Mouse (Mus musculus): ENCODE measurements around the gene Wdr60. TPM values are rescaled to one million over a fixed set of nuclear protein-coding genes. Genes with fewer than 3 reads are reported as not detected.

Wdr60 gene
- polyA plus RNA-seq, 1 experiment, result 5.9 TPM

DNA sequence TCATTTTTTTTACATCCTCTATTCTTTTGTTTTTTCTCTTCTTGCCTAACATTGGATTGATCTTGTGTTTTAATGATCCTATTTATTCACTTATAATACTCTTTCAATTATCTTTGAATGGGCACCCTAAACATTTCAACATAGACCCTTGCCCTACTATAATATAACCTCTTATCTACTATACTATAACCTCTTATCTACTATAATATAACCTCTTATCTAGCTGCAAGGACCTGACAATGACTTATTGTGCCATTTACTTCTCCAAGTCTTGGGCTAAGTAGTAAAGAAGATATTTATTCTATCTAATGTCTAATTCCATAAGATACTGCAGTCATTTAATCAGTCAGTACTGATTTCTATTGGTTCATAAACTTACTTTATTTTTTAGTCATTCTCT lies 24.5 kb downstream of the Wdr60 start:
- 0 out of 2 replicates have a peak, but pooled peaks cover 1% of the 10 kb centered on the region for H3K36me3 ChIP-seq (ENCODE audit: control insufficient read depth, insufficient read depth, low read length)
- no peak overlapping the region for H3K4me3 ChIP-seq (ENCODE audit: insufficient read depth, low read depth, low read length)
- DNase-seq, result no peak
- H3K4me1 ChIP-seq (ENCODE audit: control insufficient read depth, insufficient read depth, low read length), result no peaks in the 10 kb centered on the region
- no peak for TF ChIP-seq CTCF (conservative IDR thresholded peaks at IDR 0.05; ENCODE audit: insufficient read depth, insufficient read length, low read depth, low read length)
- no peak for TF ChIP-seq POLR2A (IDR thresholded peaks at IDR 0.05; ENCODE audit: low read depth, low read length)
- H3K27me3 ChIP-seq (replicated peaks; ENCODE audit: control insufficient read depth, insufficient read depth, low read length), result no peaks in the 10 kb centered on the region
- no peak overlapping the region for H3K27ac ChIP-seq (ENCODE audit: insufficient read depth, low read depth, low read length)

DNA sequence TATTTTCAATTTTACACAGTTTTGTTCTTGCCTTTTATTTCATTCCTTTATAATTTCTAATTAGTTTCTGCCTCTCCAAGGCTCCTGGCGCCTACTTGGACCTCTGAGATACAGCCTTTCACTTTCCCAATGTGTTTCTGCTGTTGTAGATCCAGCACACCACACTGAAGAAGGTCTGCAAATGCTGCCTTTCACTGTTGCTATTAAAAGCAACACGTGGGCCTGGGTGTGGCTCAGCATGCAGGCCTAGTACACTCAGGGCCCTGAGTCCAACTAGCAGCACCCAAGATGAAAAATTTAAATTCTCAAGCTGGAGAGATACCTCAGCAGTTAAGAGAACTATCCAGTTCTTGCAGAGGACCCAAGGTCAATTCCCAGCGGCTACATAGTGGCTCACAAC lies 26.2 kb downstream of the Wdr60 start:
- WGBS, result 85% methylated on average over 3 of the region's 3 CpGs

GRCm38 (mm10) chr12:116235356-116235755 lies 27.5 kb downstream of the Wdr60 start:
- H3K4me3 ChIP-seq (ENCODE audit: insufficient read depth, low read depth, low read length), result no peak overlapping the region
- H3K27me3 ChIP-seq (replicated peaks; ENCODE audit: control insufficient read depth, insufficient read depth, low read length), result no peaks in the 10 kb centered on the region
- 0 out of 2 replicates have a peak, but pooled peaks cover 1% of the 10 kb centered on the region for H3K36me3 ChIP-seq (ENCODE audit: control insufficient read depth, insufficient read depth, low read length)
- H3K4me1 ChIP-seq (ENCODE audit: control insufficient read depth, insufficient read depth, low read length), result peaks cover 3% of the 10 kb centered on the region; the same call in 1 of the 2 replicates
- TF ChIP-seq POLR2A (IDR thresholded peaks at IDR 0.05; ENCODE audit: low read depth, low read length) (no peak), CTCF (conservative IDR thresholded peaks at IDR 0.05; ENCODE audit: insufficient read depth, insufficient read length, low read depth, low read length) (0 out of 2 replicates have a peak, but pooled peaks have one; percentile 21)
- WGBS, result 70% methylated on average over 4 of the region's 4 CpGs
- peak; percentile 17 for DNase-seq
- H3K27ac ChIP-seq (ENCODE audit: insufficient read depth, low read depth, low read length), result no peak overlapping the region

More for the DNA sequence above, 26.2 kb downstream of the Wdr60 start:
- Histone ChIP-seq H3K4me3 (ENCODE audit: insufficient read depth, low read depth, low read length) (no peak overlapping the region), H3K36me3 (ENCODE audit: control insufficient read depth, insufficient read depth, low read length) (0 out of 2 replicates have a peak, but pooled peaks cover 1% of the 10 kb centered on the region), H3K27me3 (replicated peaks; ENCODE audit: control insufficient read depth, insufficient read depth, low read length) (no peaks in the 10 kb centered on the region), H3K27ac (ENCODE audit: insufficient read depth, low read depth, low read length) (no peak overlapping the region), H3K4me1 (ENCODE audit: control insufficient read depth, insufficient read depth, low read length) (peaks cover 2% of the 10 kb centered on the region; the same call in 1 of the 2 replicates)
- TF ChIP-seq POLR2A (IDR thresholded peaks at IDR 0.05; ENCODE audit: low read depth, low read length) (no peak), CTCF (conservative IDR thresholded peaks at IDR 0.05; ENCODE audit: insufficient read depth, insufficient read length, low read depth, low read length) (no peak)
- DNase-seq, result no peak

GRCm38 (mm10) chr12:116232061-116232460 lies 30.8 kb downstream of the Wdr60 start:
- H3K4me3 ChIP-seq (ENCODE audit: insufficient read depth, low read depth, low read length), result no peak overlapping the region
- TF ChIP-seq CTCF (conservative IDR thresholded peaks at IDR 0.05; ENCODE audit: insufficient read depth, insufficient read length, low read depth, low read length) (no peak), POLR2A (IDR thresholded peaks at IDR 0.05; ENCODE audit: low read depth, low read length) (no peak)
- H3K36me3 ChIP-seq (ENCODE audit: control insufficient read depth, insufficient read depth, low read length), result no peaks in the 10 kb centered on the region
- 0 out of 2 replicates have a peak overlapping the region, but pooled peaks have one; percentile 61 for H3K27ac ChIP-seq (ENCODE audit: insufficient read depth, low read depth, low read length)
- H3K4me1 ChIP-seq (ENCODE audit: control insufficient read depth, insufficient read depth, low read length), result peaks cover 3% of the 10 kb centered on the region; the same call in 1 of the 2 replicates
- H3K27me3 ChIP-seq (replicated peaks; ENCODE audit: control insufficient read depth, insufficient read depth, low read length), result no peaks in the 10 kb centered on the region
- 80% methylated on average over 1 of the region's 1 CpGs for WGBS
- DNase-seq, result no peak

GRCm38 (mm10) chr12:116231612-116232011 lies 31.2 kb downstream of the Wdr60 start:
- Histone ChIP-seq H3K27ac (ENCODE audit: insufficient read depth, low read depth, low read length) (peak overlapping the region; percentile 61; the same call in 1 of the 2 replicates), H3K27me3 (replicated peaks; ENCODE audit: control insufficient read depth, insufficient read depth, low read length) (no peaks in the 10 kb centered on the region), H3K4me1 (ENCODE audit: control insufficient read depth, insufficient read depth, low read length) (peaks cover 3% of the 10 kb centered on the region; the same call in 1 of the 2 replicates), H3K36me3 (ENCODE audit: control insufficient read depth, insufficient read depth, low read length) (no peaks in the 10 kb centered on the region), H3K4me3 (ENCODE audit: insufficient read depth, low read depth, low read length) (peak overlapping the region; percentile 15; the same call in 1 of the 2 replicates)
- TF ChIP-seq CTCF (conservative IDR thresholded peaks at IDR 0.05; ENCODE audit: insufficient read depth, insufficient read length, low read depth, low read length), result no peak
- TF ChIP-seq POLR2A (IDR thresholded peaks at IDR 0.05; ENCODE audit: low read depth, low read length), result no peak
- peak; percentile 95 for DNase-seq
- WGBS, result 13% methylated on average over 12 of the region's 12 CpGs

DNA sequence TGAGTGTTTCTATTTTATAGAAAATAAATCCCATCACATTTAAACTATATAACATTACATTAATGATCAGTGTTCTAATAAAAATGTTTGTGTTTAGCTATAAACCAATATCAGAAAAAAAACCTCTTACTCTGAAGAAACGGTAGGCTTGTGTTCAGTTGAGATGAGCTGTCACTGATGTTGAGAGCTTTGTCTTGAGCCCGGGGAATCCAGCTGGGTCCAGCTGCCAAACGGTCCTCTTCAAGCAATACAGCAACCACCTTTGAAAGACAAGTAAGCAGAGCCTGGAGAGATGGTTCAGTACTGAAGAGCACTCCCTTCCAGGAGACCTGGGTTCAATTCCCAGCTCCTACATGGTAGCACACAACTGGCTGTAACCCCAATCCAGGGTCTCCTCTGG lies 33.4 kb downstream of the Wdr60 start:
- H3K36me3 ChIP-seq (ENCODE audit: control insufficient read depth, insufficient read depth, low read length), result no peaks in the 10 kb centered on the region; the same call in 1 of the 2 replicates
- H3K27me3 ChIP-seq (replicated peaks; ENCODE audit: control insufficient read depth, insufficient read depth, low read length), result no peaks in the 10 kb centered on the region
- no peak for DNase-seq
- WGBS, result 80% methylated on average over 3 of the region's 3 CpGs
- H3K4me1 ChIP-seq (ENCODE audit: control insufficient read depth, insufficient read depth, low read length), result peaks cover 3% of the 10 kb centered on the region; the same call in 1 of the 2 replicates
- H3K4me3 ChIP-seq (ENCODE audit: insufficient read depth, low read depth, low read length), result no peak overlapping the region
- no peak overlapping the region for H3K27ac ChIP-seq (ENCODE audit: insufficient read depth, low read depth, low read length)
- TF ChIP-seq POLR2A (IDR thresholded peaks at IDR 0.05; ENCODE audit: low read depth, low read length) (no peak), CTCF (conservative IDR thresholded peaks at IDR 0.05; ENCODE audit: insufficient read depth, insufficient read length, low read depth, low read length) (no peak)

DNA sequence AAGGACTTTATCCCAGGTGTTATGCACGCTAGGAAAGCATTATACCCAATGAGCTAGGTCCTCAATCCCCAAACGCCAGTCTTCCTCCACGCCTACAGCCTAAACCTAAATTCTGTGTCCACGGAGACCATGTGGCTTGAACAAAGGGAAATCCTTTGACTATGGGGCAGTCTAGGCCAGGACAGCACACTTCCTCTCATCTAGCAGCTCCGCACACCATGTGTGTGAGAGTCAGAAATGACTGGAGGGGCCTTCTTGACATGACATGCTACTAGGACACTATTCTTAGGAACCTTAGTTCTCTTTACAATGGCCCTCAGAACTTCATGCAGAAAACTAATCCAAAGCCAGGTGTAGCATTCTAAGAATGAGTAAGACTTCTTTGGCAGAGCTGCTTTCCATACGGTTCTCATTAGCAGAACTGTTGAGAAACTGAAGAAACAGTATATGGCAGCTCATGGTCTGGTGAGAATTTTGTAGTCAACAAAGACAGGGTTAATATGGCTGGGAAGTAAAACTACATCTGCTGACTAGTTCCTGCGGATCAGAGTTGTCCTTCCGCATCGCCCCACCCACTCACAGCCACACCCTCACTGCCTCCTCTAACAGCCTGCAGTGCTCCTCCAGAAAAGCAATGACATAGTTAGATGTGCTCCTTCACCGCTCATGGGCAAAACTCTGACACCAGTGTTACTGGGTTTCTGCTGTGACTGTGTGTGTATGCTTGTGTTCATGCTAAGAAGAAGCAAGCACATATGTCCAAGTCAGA lies 36.3 kb downstream of the Wdr60 start:
- H3K36me3 ChIP-seq (ENCODE audit: control insufficient read depth, insufficient read depth, low read length), result no peaks in the 10 kb centered on the region; the same call in 1 of the 2 replicates
- H3K27me3 ChIP-seq (replicated peaks; ENCODE audit: control insufficient read depth, insufficient read depth, low read length), result no peaks in the 10 kb centered on the region
- 88% methylated on average over 10 of the region's 10 CpGs for WGBS
- H3K4me1 ChIP-seq (ENCODE audit: control insufficient read depth, insufficient read depth, low read length), result no peaks in the 10 kb centered on the region; the same call in 1 of the 2 replicates
- TF ChIP-seq POLR2A (IDR thresholded peaks at IDR 0.05; ENCODE audit: low read depth, low read length), result no peak
- TF ChIP-seq CTCF (conservative IDR thresholded peaks at IDR 0.05; ENCODE audit: insufficient read depth, insufficient read length, low read depth, low read length), result no peak
- H3K4me3 ChIP-seq (ENCODE audit: insufficient read depth, low read depth, low read length), result no peak overlapping the region
- no peak for DNase-seq
- no peak overlapping the region for H3K27ac ChIP-seq (ENCODE audit: insufficient read depth, low read depth, low read length)
